Mouse (Mus musculus): ENCODE results near the gene Tmem176a. TPM values are rescaled to one million over a fixed set of nuclear protein-coding genes. Genes with fewer than 3 reads are reported as not detected.

The Tmem176a gene
- polyA plus RNA-seq (2012; rRNA removed), result 183 and 196 TPM in 2 replicates

GRCm38 (mm10) chr6:48840371-48840969 is at the start of gene Tmem176a:
Gene Tmem176a, plus strand, starts transcription at chr6:48840919.

GRCm38 (mm10) chr6:48840973-48841625 is 380 bp downstream of the Tmem176a start, which contains the start of gene Tmem176b:
Gene Tmem176b, minus strand, starts transcription at chr6:48841496.

GRCm38 (mm10) chr6:48872596-48872995 is 31.9 kb downstream of the Tmem176a start, which contains the start of gene Aoc1:
Gene Aoc1, plus strand, starts transcription at chr6:48872896.

Other genes with a start within 250 kb of the Tmem176a start
- gene Repin1, start 247.0 kb upstream of the Tmem176a start, polyA plus RNA-seq (2012; rRNA removed), result 147 and 149 TPM in 2 replicates
- gene Gm44965, start 247.0 kb upstream of the Tmem176a start, polyA plus RNA-seq (2012; rRNA removed), result 1.2 TPM in 1 of 2 replicates, not detected in the other
- 14.7 and 16.7 TPM in 2 replicates for gene Zfp775, start 238.9 kb upstream of the Tmem176a start, polyA plus RNA-seq (2012; rRNA removed)
- gene AI854703, start 214.2 kb upstream of the Tmem176a start, polyA plus RNA-seq (2012; rRNA removed), result 10.9 and 17.7 TPM in 2 replicates
- gene Gimap8, start 193.7 kb upstream of the Tmem176a start, polyA plus RNA-seq (2012; rRNA removed), result 1.4 and 1.5 TPM in 2 replicates
- 0.51 and 1.0 TPM in 2 replicates for gene Gimap9, start 164.8 kb upstream of the Tmem176a start, polyA plus RNA-seq (2012; rRNA removed)
- gene Gimap4, start 156.4 kb upstream of the Tmem176a start, polyA plus RNA-seq (2012; rRNA removed), result 2.6 and 6.6 TPM in 2 replicates
- gene Gimap6, start 132.7 kb upstream of the Tmem176a start, polyA plus RNA-seq (2012; rRNA removed), result 3.9 and 4.3 TPM in 2 replicates
- gene Gm28053, start 122.3 kb upstream of the Tmem176a start, polyA plus RNA-seq (2012; rRNA removed), result 0.30 TPM in 1 of 2 replicates, not detected in the other
- gene Gimap7, start 122.3 kb upstream of the Tmem176a start, polyA plus RNA-seq (2012; rRNA removed), result 0.16 and 0.21 TPM in 2 replicates
- gene Gimap1, start 101.9 kb upstream of the Tmem176a start, polyA plus RNA-seq (2012; rRNA removed), result 7.0 and 8.6 TPM in 2 replicates
- gene Gimap5, start 94.7 kb upstream of the Tmem176a start, polyA plus RNA-seq (2012; rRNA removed), result 5.8 and 7.7 TPM in 2 replicates
- 1.3 and 1.7 TPM in 2 replicates for gene Gimap3, start 70.1 kb upstream of the Tmem176a start, polyA plus RNA-seq (2012; rRNA removed)
- gene Tmem176b, start 577 bp downstream of the Tmem176a start, polyA plus RNA-seq (2012; rRNA removed), result 431 and 645 TPM in 2 replicates
- gene Aoc1, start 32.0 kb downstream of the Tmem176a start, polyA plus RNA-seq (2012; rRNA removed), result 18.4 and 24.9 TPM in 2 replicates
- gene 1600015I10Rik, start 89.0 kb downstream of the Tmem176a start, polyA plus RNA-seq (2012; rRNA removed), result not detected in 2 replicates
- gene Doxl2, start 134.0 kb downstream of the Tmem176a start, polyA plus RNA-seq (2012; rRNA removed), result not detected in 2 replicates
- not detected in 2 replicates for gene Svs1, start 145.9 kb downstream of the Tmem176a start, polyA plus RNA-seq (2012; rRNA removed)
- 14.5 and 44.0 TPM in 2 replicates for gene Gpnmb, start 195.6 kb downstream of the Tmem176a start, polyA plus RNA-seq (2012; rRNA removed)
- 23.5 and 30.1 TPM in 2 replicates for gene Malsu1, start 232.9 kb downstream of the Tmem176a start, polyA plus RNA-seq (2012; rRNA removed)

Data from ovary, adult 2 months (tissue).